Mouse (Mus musculus) kidney, postnatal 10 days (tissue): ENCODE results near the gene Rnf141.

Source experiments
- DNase-seq: peaks from one replicate; pipeline ENCODE4 v3.0.0; 2021; ENCODE audit warnings: mixed read lengths

The Rnf141 gene

DNA sequence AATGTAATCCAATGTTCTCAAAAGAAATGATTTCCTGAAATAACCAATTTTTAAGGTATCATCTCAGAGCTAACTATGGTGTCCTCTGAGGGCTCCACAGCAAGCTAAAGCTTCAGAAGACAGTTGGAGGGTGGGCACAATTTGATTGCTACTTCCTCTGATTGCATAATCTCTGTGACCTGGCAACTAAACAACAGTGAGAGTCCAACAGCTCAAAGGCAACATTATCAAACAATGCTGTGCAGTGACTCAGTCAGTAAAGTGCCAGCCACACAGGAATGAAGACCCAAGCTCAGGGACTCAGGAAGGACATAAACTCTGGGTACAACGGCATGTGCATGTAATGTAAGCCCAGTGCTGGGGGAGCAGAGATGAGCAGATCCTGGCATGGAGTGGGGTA is 11.2 kb downstream of the Rnf141 start:
- no peak for DNase-seq

DNA sequence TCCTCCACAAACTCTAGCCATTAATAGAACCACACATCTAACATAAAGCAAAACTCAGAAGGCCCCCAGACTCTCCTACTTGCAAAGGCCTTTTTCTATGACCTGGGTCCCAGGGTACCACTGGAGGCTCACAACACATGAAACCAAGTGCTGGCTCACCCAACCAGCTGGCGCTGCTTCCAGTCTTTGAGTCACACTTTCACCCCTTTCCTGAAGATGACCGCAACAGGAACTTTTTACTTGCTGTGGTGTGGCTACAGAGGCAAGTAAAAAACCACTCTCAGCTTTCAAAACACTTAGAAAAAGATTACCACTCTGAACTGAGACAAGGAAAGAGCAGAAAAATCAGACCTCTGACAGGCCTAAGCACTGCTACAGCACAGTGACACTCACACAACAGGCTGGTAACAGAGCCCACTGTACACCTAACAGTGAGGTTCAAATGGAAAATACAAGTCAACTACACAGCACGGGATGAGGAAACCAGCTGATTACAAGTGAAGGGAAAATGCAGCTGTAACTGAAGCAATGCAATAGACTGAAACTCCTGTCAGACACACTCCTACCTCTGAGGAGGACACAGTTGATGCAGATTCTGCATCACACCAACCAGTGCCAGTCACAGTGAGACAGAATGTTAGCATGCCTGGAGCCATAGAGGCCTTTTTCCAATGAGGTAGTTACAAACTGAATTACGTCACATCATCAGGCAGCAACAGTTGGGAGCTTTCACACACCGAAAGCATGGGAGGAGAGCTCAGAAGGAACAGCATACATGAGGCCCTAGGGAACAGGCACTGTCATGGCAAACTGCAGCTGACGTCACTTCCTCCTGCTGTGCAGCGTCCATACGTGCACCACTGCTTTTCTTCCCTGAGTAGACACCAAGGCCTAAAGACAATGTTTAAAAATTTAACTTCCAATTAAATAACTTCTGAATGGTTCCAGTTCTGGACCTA is 20.0 kb downstream of the Rnf141 start:
- DNase-seq, result no peak

DNA sequence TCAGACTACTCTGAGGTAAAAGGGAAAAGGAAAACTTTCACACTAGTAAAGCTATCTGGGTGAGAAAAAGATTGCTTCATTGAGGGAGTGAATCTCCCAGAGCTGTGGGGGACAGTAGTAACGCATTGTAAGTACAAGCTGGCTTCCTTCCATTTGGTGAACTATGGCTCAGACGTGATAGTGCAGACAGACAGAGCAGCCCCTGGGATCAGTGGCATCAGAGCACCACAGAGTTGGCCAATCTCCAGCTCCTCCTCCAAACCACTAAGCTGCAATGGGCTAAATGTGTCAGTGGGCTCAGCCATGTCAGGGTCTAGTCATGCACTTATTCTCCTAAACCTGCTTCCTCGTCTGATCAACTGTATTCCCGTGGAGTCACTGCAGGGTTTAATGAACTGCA is 20.7 kb downstream of the Rnf141 start:
- DNase-seq, result no peak

DNA sequence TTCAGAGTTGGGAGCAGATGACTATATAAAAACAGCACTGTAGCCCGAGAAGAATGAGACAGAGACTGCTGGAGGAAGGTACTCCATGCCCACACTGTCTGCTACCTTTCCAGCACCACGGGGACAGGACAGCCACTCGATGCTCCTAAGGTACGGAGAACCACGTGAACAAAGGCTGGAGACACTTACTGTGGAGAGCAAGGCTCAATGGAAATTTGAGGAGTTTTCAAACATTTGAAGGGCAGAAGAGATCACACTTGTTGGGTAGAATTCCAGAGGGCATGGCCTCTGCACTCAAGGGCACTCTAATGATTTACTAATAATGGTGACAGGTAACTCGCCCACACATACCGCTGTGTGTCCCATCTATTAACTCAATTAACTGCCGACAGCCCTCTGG is 21.2 kb downstream of the Rnf141 start:
- DNase-seq, result no peak

DNA sequence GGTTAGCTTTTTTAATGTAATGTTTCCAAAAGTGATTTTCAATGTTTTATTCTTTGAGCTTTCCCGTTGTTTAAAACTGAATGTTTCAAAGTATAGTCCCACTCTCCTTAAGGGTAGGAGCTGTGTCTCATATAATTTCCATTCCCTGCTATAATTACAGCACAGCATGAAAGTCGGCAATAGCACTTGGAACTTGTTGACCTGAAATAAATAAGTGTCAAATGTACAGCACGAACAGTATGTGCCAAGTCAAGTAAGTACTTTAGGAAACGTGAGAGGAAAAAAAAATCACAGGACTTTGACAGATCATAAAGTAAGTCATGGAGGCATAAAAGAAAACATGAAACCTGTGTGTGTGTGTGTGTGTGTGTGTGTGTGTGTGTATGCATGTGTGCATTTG is 22.2 kb downstream of the Rnf141 start:
- DNase-seq, result no peak

DNA sequence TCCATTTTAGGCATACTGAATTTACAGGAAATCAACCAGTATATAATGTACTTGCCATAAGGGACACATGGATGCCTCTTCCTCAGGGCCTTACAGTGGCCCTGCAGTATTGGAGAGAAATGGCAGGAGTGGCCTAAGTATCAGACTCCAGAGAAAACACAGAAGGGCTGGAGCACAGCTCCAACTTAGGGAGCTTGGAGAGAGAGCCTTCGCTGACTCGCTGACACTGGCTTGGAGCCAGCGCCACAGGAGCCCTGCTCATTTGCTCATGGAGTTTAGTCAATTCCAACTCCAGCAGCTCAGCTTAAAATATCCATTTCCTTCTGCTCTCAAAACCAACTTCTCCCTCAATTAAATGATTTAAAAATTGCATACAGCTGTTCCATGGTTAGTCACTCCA is 22.6 kb downstream of the Rnf141 start:
- DNase-seq, result peak; percentile 72

DNA sequence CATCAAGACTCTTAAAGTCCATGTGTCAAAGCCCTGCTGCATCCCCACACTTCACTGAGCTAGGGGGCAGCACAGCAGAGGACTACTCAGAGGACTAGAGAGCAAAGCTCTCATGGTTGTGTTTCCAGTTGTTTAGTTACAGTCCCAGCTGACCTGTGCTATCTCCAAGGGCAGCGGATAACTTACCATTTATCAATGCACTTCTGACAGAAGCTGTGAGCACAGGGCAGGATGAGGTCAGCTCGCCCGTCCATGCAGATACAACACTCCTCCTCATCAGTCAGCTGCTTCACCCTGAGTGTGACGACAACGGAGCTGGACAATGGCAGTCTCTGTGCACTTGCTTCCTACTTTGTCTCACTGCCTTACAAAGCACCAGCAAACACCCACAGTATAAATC is 23.2 kb downstream of the Rnf141 start:
- DNase-seq, result peak; percentile 48

DNA sequence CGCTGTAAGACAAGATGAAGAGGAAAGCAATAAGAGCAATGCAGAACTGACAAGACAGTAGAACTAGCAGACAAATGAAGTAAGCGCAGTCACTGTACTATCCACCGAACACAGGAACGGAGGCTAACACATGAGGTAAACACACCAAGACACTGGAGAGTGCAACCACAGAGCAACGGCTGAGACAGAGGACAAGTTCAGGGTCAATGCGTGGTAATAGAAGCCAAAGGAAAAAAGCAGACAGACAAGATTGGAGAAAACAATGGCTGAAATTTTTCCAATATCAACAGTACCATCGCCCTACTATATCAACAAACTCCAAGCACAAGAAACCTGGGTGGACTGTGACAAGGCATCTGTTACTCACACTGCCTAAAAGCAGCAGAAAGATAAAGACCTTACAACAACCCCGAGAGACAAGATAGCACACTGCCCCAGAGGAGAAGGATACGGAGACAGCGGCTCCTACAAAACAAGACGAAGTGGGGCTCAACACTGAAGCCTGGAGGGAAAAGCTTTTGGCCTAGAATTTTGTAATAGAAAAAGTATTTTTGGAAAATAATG is 25.4 kb downstream of the Rnf141 start:
- no peak for DNase-seq

DNA sequence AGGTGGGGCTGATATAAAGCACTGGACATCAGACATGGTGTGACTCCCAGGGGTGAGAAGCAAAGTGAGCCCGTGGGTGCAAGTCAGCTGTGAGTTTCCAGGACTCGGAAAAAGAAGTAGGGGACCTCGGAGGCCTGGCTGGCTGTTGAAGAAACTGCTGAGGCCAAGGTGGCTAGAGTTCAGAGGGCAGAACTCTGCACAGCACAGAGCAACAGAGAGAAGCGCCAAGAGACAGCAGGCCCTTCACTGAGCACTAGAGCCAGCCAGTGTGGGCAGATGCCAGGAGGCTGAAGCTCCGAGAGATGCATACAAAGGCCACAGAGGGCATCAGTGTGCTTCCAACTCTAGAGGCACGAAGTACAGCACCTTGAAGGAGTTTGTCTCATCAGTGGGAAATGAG is 26.1 kb downstream of the Rnf141 start:
- peak; percentile 41 for DNase-seq

DNA sequence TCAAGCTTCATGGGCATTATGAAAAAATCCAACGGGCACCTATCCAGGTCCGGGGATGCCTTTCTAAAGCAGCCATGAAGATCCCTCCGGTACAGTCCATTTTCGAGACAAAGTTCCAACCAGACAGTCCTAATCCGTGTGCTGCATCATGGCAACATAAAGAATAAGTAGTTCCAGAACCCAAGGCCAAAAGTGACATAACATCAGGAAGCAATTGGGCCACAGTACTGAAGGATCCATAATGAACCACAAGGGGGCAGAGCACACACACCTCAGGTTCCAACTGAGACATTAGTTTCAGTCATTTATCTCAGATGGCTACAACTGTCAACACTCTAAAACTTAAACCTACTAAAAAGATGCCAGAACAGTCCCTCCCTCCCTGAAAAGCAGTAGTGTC is 28.2 kb downstream of the Rnf141 start:
- peak; percentile 69 for DNase-seq

DNA sequence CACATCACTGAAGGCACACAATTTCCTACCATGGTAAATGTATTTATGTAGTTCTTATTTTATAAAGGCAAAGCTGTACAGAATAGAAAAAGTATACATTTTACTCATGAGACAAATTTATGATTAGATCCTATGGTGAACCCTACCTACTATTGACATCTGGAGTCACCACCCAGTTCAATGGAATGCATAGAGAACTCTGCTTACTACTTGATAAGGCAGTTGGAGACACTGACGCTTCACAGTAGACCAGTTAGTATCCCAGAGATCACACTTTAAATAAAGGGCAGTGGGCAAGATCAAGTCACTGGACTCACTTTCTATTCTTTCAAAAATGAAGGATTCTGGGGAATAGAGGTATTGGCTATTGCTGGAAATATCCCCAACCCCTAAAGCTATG is 30.3 kb downstream of the Rnf141 start:
- DNase-seq, result no peak

DNA sequence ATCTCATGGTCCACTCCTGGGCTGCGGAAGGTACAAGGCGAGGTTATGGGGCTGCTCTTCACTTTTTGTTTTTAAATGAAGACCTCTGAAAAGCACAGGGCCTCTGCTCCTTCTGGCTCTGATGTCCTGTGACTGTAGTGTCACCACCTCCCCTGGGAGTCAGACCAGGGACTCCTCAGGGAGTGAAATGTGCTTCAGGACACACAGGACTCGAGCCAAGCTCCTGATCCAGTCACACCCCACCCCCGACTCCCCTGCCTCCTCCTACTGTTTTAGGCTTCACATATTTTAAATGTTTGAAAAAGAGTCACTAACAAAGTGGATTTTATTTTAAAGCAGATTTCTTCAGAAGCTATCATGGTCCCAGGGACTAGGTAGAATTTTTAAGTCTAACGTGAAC is 32.7 kb downstream of the Rnf141 start:
- DNase-seq, result no peak

DNA sequence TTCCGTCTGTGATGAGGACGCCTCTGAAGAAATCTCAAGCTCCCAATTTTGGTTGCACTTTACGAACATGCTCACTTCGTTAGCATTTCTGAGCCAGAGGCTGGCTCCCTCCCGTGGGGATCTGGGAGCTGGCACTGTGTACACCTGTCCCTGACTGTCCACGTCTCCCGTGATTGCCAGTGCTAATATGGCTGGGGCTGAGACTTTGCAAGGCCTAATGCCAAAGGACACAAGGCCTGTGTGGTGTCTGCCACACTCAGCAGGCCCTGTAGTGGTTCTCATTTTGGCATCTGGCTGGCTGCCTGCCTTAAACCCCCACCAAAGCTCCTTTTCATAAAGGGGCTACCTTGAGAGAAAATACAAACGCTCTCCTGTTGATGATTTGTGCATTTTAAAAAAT is 33.3 kb downstream of the Rnf141 start:
- DNase-seq, result no peak

DNA sequence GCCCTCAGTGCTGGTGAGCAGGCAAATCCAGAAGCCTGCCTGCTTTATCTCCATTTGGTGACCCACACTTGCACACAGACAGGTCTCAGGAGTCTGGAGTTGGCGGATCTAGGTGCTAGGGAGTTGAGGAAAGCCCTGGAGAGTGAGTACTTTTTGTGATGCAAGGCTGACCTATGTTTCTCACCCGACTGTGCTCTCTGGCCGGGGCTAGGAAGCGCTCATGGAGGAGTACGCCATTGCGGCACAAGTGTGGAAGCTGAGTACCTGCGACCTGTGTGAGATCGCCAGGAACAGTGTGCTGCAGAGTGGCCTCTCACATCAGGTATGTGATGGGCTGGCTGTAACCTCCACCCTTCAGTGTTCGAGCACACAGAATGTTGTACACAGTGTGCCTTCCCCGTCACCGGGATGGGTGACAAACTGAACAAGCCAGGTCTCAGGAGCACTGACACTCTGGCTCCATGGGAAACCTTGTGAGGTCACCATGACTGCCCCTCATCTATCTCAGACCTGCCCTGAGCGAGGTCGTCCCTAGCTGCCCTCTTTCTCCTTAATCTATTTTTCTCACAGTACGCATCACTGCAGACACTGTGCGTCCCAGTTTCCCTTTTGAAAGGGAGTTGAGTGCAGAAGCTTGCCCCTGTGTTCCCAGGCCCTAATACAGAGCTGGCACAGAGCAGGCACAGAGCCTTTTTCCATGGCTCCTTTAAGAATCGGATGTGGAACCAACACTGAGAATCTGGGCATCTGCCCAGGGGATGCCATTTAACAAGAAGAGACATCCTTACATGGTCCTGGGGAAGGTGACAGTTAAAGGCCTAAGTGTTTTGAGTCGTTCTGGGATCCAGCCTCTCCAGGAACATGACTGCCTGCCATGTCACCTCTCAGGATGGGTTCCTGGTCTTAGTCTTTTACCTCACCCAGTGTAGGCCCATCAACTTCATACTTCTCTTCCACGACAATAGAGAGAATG is 34.4 kb downstream of the Rnf141 start:
- no peak for DNase-seq

DNA sequence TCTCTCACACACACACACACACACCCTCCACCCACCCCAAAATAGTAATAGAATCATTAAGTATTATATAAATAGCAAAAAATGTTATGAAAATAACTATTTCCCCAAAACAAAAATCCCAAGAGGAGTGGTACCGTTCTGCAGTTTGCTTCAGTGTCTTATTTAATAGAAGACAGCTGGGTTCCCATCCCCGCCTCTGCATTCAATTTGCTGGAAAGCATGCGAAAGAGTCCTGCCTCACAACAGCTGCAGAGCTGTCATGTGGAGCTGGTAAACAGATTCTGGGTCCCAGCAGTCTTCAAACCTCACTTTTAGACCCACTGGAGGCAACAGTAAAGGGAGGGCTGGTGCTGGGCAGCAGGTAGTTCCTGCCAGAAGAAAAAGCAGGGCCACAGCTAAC is 35.3 kb downstream of the Rnf141 start:
- peak; percentile 55 for DNase-seq

DNA sequence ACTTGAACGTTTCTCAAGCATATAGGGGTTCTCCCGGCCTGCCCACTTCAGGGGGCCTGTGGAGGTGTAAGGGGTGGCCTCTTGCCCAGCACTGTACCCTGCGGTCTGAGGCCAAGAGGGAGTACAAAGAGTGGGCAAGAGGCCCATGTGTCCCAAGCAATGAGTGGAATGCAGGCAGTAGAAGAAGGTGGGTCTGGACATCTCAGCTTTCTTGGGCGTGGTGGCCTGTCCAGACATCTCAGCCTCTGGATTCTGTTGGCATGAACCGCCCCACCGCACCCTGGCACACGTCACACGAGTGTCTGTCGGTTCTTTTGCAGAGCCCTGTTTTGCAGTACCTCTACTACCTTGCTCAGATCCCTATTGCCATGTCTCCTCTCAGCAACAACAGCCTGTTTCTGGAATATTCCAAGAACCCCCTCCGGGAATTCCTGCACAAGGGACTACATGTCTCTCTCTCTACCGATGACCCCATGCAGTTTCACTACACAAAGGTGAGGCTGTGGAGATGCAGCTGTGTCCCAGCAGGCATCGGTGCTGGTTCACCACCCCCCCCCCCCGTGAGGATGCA is 36.7 kb downstream of the Rnf141 start:
- peak; percentile 17 for DNase-seq

DNA sequence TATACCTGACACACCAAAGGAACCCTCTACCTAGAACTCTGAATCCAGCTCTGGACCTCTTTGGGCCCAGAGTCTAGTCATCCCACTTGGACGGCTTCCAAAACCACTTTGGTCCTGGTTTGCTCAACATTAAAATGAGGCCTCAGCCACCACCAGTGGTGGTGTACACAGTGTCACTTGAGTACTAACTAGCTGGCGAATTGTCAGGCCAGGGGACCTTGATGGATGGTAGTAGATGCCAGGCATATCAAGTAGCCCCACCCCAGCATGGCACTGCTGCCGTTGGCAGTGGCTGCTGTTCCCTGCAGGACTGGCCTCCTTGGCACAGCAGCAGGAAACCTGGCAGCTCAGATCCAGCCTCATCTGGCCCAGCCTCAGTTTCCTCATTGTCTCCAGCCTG is 40.0 kb downstream of the Rnf141 start:
- peak; percentile 27 for DNase-seq

DNA sequence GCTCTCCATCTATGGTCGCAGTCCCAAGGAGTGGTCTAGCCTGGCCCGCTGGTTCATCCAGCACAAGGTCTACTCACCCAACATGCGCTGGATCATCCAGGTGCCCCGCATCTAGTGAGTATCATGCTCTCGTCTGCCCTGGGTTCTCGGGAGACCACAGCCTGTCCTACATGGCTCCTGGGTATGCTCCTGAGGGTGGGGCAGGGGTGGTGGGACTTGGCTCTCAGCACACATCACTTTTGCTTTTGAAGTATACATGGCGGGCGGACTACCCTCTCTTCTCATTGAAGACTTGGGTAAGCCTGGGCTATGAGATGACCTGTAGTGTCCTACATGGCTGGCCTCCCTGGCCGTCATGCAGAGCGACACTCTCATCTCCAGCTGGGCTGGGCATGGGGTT is 41.1 kb downstream of the Rnf141 start:
- DNase-seq, result no peak

DNA sequence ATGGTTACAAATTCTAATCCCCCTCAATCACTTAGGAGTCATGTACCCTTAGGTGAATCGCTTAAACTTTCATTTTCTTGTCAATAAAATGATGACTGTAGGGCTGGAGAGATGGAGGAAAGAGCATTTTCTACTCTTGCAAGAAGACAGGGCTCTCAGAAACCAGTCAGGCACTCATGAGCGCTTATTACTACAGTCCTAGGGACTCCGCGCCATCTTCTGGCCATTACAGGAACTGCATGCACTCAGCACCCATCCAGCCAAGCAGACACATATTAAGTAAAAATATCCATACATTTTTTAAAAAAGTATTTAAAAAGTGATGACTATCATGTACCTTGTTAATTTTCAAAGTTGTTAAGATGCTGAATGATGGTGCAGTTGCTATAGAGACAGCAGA is 43.2 kb downstream of the Rnf141 start:
- DNase-seq, result peak; percentile 92

DNA sequence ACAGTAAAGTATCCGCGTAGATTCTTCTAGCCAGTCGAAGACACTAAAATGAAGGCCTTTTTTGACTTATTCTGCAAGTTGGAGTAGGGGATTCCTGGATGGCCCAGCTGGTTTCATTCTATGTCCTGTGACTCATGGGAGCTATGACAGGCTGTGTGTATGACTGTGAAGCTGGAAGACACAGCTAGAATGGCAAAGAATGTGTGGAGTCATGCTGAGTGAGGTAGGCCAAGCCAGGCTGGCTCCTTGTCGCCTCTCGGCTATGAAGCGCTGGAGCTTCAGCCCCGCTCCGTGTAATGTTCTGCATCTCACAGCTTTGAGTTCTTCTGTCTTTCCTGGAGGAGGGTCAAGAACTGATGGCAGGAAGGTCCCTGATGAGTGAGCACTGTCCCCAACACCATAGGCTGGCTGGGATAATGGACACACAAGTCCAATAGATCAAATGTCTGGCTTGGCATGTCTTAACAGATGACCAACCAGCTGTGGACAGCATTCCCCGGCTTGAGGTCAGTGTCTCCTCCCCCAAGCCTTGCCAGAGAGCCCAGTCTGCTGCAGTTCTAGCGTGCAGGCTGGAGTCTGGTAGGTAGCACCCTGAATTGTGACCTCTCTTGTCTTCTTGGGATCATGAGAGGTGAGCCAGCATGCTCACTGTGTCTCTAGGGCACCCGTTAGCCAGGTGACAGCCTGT is 46.4 kb downstream of the Rnf141 start:
- no peak for DNase-seq

DNA sequence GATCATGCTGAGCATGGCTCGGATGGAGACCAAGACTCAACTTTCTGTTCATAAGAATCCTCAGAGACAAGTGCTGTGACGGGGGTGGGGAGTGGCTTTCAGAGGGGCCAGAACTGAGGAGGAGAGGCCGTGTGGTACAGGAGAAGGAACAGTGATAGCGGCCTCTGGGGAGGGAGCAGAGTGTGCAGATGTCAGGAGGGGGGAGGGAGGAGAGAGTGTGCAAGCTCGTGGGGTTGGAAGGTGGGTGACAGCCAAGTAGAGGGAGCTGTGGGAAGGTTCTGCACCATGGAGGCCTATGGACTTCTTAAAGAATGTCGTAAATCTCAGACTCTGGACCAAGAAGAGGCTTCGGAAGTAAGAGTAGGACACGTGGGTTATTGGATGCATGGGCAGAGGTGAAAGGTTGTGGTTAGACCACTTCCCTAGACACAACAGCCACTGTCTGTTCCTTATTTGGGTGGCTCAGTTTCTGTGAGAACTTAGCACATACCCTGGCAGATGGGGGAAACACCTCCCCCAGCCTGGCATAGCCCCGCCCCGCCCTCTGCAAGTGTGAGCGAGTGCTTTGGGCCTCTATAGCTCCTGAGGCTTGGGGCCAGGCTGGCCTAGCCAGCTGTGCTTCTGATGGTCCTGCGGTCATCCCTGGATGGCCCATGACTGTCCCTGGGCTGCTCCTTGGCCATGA is 47.7 kb downstream of the Rnf141 start:
- no peak for DNase-seq

DNA sequence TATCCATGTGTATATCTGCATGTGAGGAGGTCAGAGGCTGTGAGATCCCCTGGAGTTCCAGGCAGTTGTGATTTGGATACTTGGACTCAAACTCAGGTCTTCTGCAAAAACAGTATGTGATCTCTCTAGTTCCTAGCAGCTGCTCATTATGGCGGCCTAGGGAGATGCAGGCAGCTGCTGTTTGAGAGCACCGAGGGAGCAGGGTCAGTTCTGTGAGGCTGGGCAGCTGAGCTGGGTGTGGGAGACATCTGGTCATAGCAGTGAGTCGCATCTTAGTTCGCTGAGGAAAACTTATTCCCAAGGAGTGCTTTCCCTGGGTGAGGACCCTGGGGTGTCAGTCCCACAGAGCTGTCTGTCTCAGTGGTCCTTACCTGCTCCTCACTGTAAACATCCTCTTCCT is 49.5 kb downstream of the Rnf141 start:
- DNase-seq, result no peak
